Mouse (Mus musculus): ENCODE measurements around the gene Gm10318. TPM values are rescaled to one million over a fixed set of nuclear protein-coding genes. Genes with fewer than 3 reads are reported as not detected.

Gm10318 gene
- polyA plus RNA-seq (2015; fragmentation: Nextera tagmentation; extraction: Ambion mirVana), result not detected in 2 replicates

DNA sequence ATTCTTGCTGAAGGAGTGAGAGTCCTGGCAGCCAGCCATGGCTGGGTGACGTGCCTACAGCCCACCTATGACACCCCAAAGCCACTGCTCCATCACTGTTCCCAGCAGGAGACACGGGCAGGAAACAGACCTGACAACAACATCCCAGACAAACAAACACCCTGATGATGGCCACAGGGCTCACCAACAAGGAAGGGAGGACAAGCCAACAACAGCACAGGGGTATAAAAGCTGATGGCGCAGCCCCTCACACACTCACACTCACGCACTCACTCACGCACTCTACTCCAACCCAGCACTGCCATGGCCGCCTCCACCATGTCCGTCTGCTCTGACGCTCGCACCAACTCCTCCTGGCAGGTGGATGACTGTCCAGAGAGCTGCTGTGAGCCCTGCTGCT is at the start of gene Gm10318:
Gene Gm10318, plus strand, starts transcription at position 301 of the 400 bp plus-strand sequence.
- H3K4me2 ChIP-seq, result no peak within 1 kb of the TSS
- ATAC-seq (ENCODE audit: borderline replicate concordance, extremely low read depth, low FRiP score, low TSS enrichment), result no peak
- no peaks in the 10 kb centered on the region for H3K4me1 ChIP-seq
- no peak within 1 kb of the TSS for H3K9ac ChIP-seq
- no peaks in the 10 kb centered on the region for H3K36me3 ChIP-seq
- H3K9me3 ChIP-seq, result no peaks in the 10 kb centered on the region
- no peak within 1 kb of the TSS for H3K27ac ChIP-seq
- no peaks in the 10 kb centered on the region for H3K27me3 ChIP-seq
- H3K4me3 ChIP-seq, result no peak within 1 kb of the TSS
- WGBS, result 59% methylated on average over 9 of the region's 9 CpGs

- H3K9me3 ChIP-seq, result no peaks in the 10 kb centered on the region
- ATAC-seq (ENCODE audit: borderline replicate concordance, extremely low read depth, low FRiP score, low TSS enrichment), result no peak; the same call in 1 of the 2 replicates
- H3K36me3 ChIP-seq, result no peaks in the 10 kb centered on the region
- H3K27me3 ChIP-seq, result no peaks in the 10 kb centered on the region
- H3K27ac ChIP-seq, result no peak overlapping the region
- WGBS, result 34% methylated on average over 3 of the region's 3 CpGs
- H3K9ac ChIP-seq, result no peak overlapping the region
- no peak overlapping the region for H3K4me3 ChIP-seq
- H3K4me2 ChIP-seq, result no peak overlapping the region
- no peaks in the 10 kb centered on the region for H3K4me1 ChIP-seq
Measured at GRCm38 (mm10) chr10:77804095-77804494, 48.6 kb upstream of the Gm10318 start.

DNA sequence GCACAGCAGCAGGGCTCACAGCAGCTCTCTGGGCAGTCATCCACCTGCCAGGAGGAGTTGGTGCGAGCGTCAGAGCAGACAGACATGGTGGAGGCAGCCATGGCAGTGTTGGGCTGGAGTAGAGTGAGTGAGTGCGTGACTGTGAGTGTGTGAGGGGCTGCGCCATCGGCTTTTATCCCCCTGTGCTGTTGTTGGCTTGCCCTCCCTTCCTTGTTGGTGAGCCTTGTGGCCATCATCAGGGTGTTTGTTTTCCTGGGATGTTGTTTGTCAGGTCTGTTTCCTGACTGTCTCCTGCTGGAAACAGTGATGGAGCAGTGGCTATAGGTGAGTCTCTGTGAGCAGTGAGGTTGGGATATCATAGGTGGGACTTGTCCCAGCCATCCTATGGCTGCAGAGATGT is 40.9 kb upstream of the Gm10318 start, which contains the start of gene Gm9507:
Gene Gm9507, minus strand, starts transcription at position 101 of the 400 bp plus-strand sequence.
- H3K4me3 ChIP-seq, result no peak within 1 kb of the TSS
- peaks cover 5% of the 10 kb centered on the region; the same call in 1 of the 2 replicates for H3K27me3 ChIP-seq
- 47% methylated on average over 5 of the region's 5 CpGs for WGBS
- no peak within 1 kb of the TSS for H3K27ac ChIP-seq
- H3K36me3 ChIP-seq, result no peaks in the 10 kb centered on the region
- no peak within 1 kb of the TSS for H3K9ac ChIP-seq
- no peak within 1 kb of the TSS for H3K4me2 ChIP-seq
- ATAC-seq (ENCODE audit: borderline replicate concordance, extremely low read depth, low FRiP score, low TSS enrichment), result no peak
- no peaks in the 10 kb centered on the region for H3K9me3 ChIP-seq
- H3K4me1 ChIP-seq, result no peaks in the 10 kb centered on the region

GRCm38 (mm10) chr10:77814382-77814781 is 38.3 kb upstream of the Gm10318 start, which contains the start of gene Gm2696:
Gene Gm2696, plus strand, starts transcription at chr10:77814682.
- Histone ChIP-seq H3K9me3 (no peaks in the 10 kb centered on the region), H3K27ac (no peak within 1 kb of the TSS), H3K36me3 (no peaks in the 10 kb centered on the region), H3K4me1 (no peaks in the 10 kb centered on the region), H3K4me3 (no peak within 1 kb of the TSS), H3K4me2 (no peak within 1 kb of the TSS), H3K27me3 (peaks cover 5% of the 10 kb centered on the region; the same call in 1 of the 2 replicates), H3K9ac (no peak within 1 kb of the TSS)
- ATAC-seq (ENCODE audit: borderline replicate concordance, extremely low read depth, low FRiP score, low TSS enrichment), result no peak
- WGBS, result 34% methylated on average over 4 of the region's 4 CpGs

DNA sequence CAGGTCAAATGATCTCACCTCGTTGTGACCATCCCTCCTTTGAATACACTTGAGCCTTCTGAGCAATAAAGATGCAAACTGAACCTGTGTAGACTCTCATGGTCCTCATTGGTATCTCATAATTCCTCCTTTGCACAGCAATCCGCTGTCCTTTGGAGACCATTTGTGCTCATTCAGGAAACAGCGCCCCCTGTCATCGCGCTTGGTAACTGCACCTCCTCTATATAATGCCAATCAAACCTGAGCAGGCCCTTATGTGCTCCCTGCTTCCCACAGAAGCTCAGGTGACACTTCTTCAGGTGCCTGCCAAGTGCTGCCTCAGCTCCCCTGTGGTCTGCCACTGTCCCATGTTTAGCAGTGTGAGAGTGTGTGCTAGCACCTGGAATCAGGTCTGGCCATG is 37.1 kb upstream of the Gm10318 start:
- Histone ChIP-seq H3K9me3 (no peaks in the 10 kb centered on the region), H3K4me2 (no peak overlapping the region), H3K27me3 (peaks cover 5% of the 10 kb centered on the region; the same call in 1 of the 2 replicates), H3K4me3 (no peak overlapping the region), H3K9ac (no peak overlapping the region), H3K27ac (no peak overlapping the region), H3K36me3 (no peaks in the 10 kb centered on the region), H3K4me1 (no peaks in the 10 kb centered on the region)
- ATAC-seq (ENCODE audit: borderline replicate concordance, extremely low read depth, low FRiP score, low TSS enrichment), result no peak
- WGBS, result 24% methylated on average over 5 of the region's 5 CpGs

GRCm38 (mm10) chr10:77818523-77818922 is 34.1 kb upstream of the Gm10318 start:
- H3K36me3 ChIP-seq, result no peaks in the 10 kb centered on the region
- no peak overlapping the region for H3K4me3 ChIP-seq
- H3K4me2 ChIP-seq, result no peak overlapping the region
- no peaks in the 10 kb centered on the region for H3K9me3 ChIP-seq
- WGBS, result 94% methylated on average over 4 of the region's 4 CpGs
- H3K27ac ChIP-seq, result no peak overlapping the region
- peaks cover 5% of the 10 kb centered on the region; the same call in 1 of the 2 replicates for H3K27me3 ChIP-seq
- H3K9ac ChIP-seq, result no peak overlapping the region
- ATAC-seq (ENCODE audit: borderline replicate concordance, extremely low read depth, low FRiP score, low TSS enrichment), result 0 out of 2 replicates have a peak, but pooled peaks have one; percentile 27
- H3K4me1 ChIP-seq, result no peaks in the 10 kb centered on the region

DNA sequence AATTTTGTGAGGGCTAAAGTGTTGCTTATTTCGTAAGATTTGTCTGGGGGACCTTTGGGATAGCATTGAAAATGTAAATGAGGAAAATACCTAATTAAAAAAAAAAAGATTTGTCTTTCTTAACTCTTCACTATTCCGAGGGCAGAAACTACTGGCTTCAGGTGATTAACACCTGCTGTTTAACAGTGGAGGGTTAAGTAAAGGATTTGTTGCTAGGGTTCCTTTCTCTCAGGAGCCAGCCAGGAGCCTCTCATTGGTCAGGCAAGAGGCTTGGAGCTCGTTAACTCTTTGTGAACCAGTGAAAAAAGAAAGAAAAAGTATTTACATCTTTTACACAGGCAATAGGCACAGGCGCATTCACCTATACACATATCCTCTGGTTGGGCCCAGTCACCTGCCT is 33.5 kb upstream of the Gm10318 start:
- H3K9ac ChIP-seq, result no peak overlapping the region
- H3K27me3 ChIP-seq, result no peaks in the 10 kb centered on the region
- H3K36me3 ChIP-seq, result no peaks in the 10 kb centered on the region
- no peak overlapping the region for H3K4me2 ChIP-seq
- H3K27ac ChIP-seq, result no peak overlapping the region
- H3K4me3 ChIP-seq, result no peak overlapping the region
- WGBS, result 34% methylated on average over 4 of the region's 4 CpGs
- no peaks in the 10 kb centered on the region for H3K4me1 ChIP-seq
- ATAC-seq (ENCODE audit: borderline replicate concordance, extremely low read depth, low FRiP score, low TSS enrichment), result no peak
- no peaks in the 10 kb centered on the region for H3K9me3 ChIP-seq

DNA sequence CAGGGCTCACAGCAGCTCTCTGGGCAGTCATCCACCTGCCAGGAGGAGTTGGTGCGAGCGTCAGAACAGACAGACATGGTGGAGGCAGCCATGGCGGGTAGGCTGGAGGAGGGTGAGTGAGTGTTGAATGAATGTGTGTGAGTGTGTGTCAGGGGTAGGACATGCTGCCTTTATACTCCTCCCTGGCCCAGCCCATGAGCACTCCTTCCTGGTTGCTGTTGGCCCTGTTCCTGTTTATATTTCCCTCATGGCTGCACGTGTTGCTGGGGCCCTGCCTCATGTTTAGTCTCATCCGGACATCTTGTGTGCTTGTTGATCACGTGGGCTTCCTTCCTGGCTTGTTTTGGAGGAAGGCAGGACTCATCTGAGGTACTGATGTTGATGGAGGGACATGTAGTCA is 25.7 kb upstream of the Gm10318 start, which contains the start of gene Krtap10-4:
Gene Krtap10-4, minus strand, starts transcription at position 145 of the 400 bp plus-strand sequence.
- 40% methylated on average over 6 of the region's 6 CpGs for WGBS
- no peak within 1 kb of the TSS for H3K9ac ChIP-seq
- no peak; the same call in 1 of the 2 replicates for ATAC-seq (ENCODE audit: borderline replicate concordance, extremely low read depth, low FRiP score, low TSS enrichment)

GRCm38 (mm10) chr10:77835647-77836046 is 17.0 kb upstream of the Gm10318 start, which contains the start of gene Krtap10-10:
Gene Krtap10-10, plus strand, starts transcription at chr10:77835947.
- no peaks in the 10 kb centered on the region for H3K36me3 ChIP-seq
- no peaks in the 10 kb centered on the region for H3K27me3 ChIP-seq
- H3K4me1 ChIP-seq, result no peaks in the 10 kb centered on the region
- ATAC-seq (ENCODE audit: borderline replicate concordance, extremely low read depth, low FRiP score, low TSS enrichment), result no peak
- WGBS, result 54% methylated on average over 9 of the region's 9 CpGs
- H3K9me3 ChIP-seq, result no peaks in the 10 kb centered on the region
- H3K9ac ChIP-seq, result no peak within 1 kb of the TSS
- no peak within 1 kb of the TSS for H3K27ac ChIP-seq
- H3K4me3 ChIP-seq, result no peak within 1 kb of the TSS
- H3K4me2 ChIP-seq, result no peak within 1 kb of the TSS

More for the DNA sequence above, 25.7 kb upstream of the Gm10318 start, which contains the start of gene Krtap10-4:
- H3K4me2 ChIP-seq, result no peak within 1 kb of the TSS
- no peaks in the 10 kb centered on the region for H3K9me3 ChIP-seq
- no peak within 1 kb of the TSS for H3K4me3 ChIP-seq
- H3K36me3 ChIP-seq, result no peaks in the 10 kb centered on the region
- H3K27me3 ChIP-seq, result no peaks in the 10 kb centered on the region
- no peaks in the 10 kb centered on the region for H3K4me1 ChIP-seq
- no peak within 1 kb of the TSS for H3K27ac ChIP-seq

DNA sequence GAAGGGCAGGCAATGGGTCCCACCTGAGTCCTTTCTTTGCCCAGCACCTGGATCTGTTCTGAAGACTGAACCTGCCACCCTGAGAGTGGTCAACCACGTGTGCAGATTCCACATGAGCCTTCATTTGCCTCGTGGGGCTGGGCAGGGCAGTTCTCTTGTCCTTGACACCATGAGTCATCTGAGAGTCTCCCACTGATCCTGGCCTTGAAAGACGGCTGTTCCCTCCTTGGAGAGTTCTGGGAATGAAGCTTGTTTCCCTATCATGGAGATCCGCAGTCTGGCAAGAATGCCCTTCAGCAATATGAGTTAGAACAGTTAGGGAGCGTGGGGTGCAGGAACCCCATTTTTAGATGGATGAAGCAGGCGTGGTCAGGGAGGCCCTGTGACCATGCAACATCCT is 13.7 kb upstream of the Gm10318 start:
- H3K36me3 ChIP-seq, result no peaks in the 10 kb centered on the region
- no peaks in the 10 kb centered on the region for H3K9me3 ChIP-seq
- no peak overlapping the region for H3K4me2 ChIP-seq
- H3K27me3 ChIP-seq, result no peaks in the 10 kb centered on the region
- WGBS, result 66% methylated on average over 6 of the region's 6 CpGs
- H3K9ac ChIP-seq, result no peak overlapping the region
- ATAC-seq (ENCODE audit: borderline replicate concordance, extremely low read depth, low FRiP score, low TSS enrichment), result no peak
- H3K4me1 ChIP-seq, result no peaks in the 10 kb centered on the region
- no peak overlapping the region for H3K27ac ChIP-seq
- H3K4me3 ChIP-seq, result no peak overlapping the region

GRCm38 (mm10) chr10:77846503-77846902 is 6.2 kb upstream of the Gm10318 start, which contains the start of gene Gm36176:
Gene Gm36176, plus strand, starts transcription at chr10:77846803.
- H3K4me1 ChIP-seq, result no peaks in the 10 kb centered on the region
- WGBS, result 56% methylated on average over 3 of the region's 3 CpGs
- no peak within 1 kb of the TSS for H3K27ac ChIP-seq
- H3K9ac ChIP-seq, result no peak within 1 kb of the TSS
- H3K4me2 ChIP-seq, result no peak within 1 kb of the TSS
- H3K27me3 ChIP-seq, result no peaks in the 10 kb centered on the region
- no peak for ATAC-seq (ENCODE audit: borderline replicate concordance, extremely low read depth, low FRiP score, low TSS enrichment)
- no peak within 1 kb of the TSS for H3K4me3 ChIP-seq
- H3K36me3 ChIP-seq, result no peaks in the 10 kb centered on the region
- H3K9me3 ChIP-seq, result no peaks in the 10 kb centered on the region

GRCm38 (mm10) chr10:77846961-77847360 is 5.7 kb upstream of the Gm10318 start:
- Histone ChIP-seq H3K27ac (no peak overlapping the region), H3K4me3 (no peak overlapping the region), H3K36me3 (no peaks in the 10 kb centered on the region), H3K4me1 (no peaks in the 10 kb centered on the region), H3K9me3 (no peaks in the 10 kb centered on the region), H3K9ac (no peak overlapping the region), H3K4me2 (no peak overlapping the region), H3K27me3 (no peaks in the 10 kb centered on the region)
- 7% methylated on average over 2 of the region's 2 CpGs for WGBS
- no peak for ATAC-seq (ENCODE audit: borderline replicate concordance, extremely low read depth, low FRiP score, low TSS enrichment)

Data from lung, embryonic 15.5 days (tissue).